Mouse (Mus musculus) small intestine, adult 2 months (tissue): ENCODE data around the gene Foxo6.

Source experiments
- CTCF ChIP-seq: fragments of 200-500 bp; IDR thresholded peaks from 2 replicates; pipeline ENCODE4 v1.5.1; 2012; ENCODE audit warnings: low read depth, mild to moderate bottlenecking, control low read depth, inconsistent platforms, low read length, moderate library complexity, mixed read lengths; ENCODE audit not compliant: insufficient replicate concordance, insufficient read length; ENCODE audit errors: extremely low read depth
- POLR2A ChIP-seq: fragments of 200-500 bp; IDR thresholded peaks from 2 replicates; pipeline ENCODE4 v1.6.1; 2012; ENCODE audit warnings: low read depth, mild to moderate bottlenecking, control low read depth, inconsistent platforms, low read length, moderate library complexity

DNA sequence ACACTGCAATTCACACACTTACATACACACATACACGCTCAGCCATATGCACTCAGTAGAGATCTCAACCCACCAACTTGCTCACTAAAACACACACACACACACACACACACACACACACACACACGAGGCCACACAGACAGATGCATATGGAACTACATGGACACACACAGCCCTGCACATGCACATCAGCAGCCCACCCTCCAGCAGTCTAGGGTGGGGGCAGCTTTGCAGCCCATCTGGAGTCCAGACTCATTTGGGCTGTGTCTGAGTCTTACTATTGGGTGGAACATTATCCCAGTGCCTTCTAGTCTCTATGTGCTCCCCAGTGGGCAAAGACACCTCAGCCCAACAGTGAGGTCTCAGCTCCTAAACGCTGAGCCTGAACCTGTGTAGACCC, 23.0 kb downstream of the Foxo6 start:
- TF ChIP-seq CTCF, result no peak
- no peak for TF ChIP-seq POLR2A
